Mouse (Mus musculus) heart, postnatal 36 days (tissue): ENCODE results near the gene Prep. TPM values are rescaled to one million over a fixed set of nuclear protein-coding genes. Genes with fewer than 3 reads are reported as not detected.
A peak's percentile ranks its signal among the peaks of the same experiment; 100 is the strongest.

Experiments
- DNase-seq, 2 experiments: peaks; one replicate each; pipeline ENCODE4 v3.0.0; 2021 to 2022
- intact Hi-C: fragments of 180-260 bp; cut with DNase I; formaldehyde crosslinking; loops from one replicate; pipeline ENCODE4 v1.15.1; 2025
- total RNA-seq, 2 experiments: library from RNA; stranded (reverse); gene quantifications; 2 replicates each; pipeline ENCODE4 v1.2.3; 2021

The Prep gene
- 10 to 100 TPM; 15.6 TPM for total RNA-seq

- peak; percentile 92 to 93 for DNase-seq
- intact Hi-C loops = loop anchor here (5.0 kb wide), 2 partner anchors 65 to 1525 kb away; partner anchors contain the start of gene 1700021F05Rik
These were observed at the start of gene Prep for GRCm38 (mm10) chr10:45066931-45067308. Gene Prep (plus strand): TSS chr10:45067203.

- intact Hi-C loops = no loop called here
- DNase-seq = no peak
These were observed 49.7 kb upstream of the Prep start for GRCm38 (mm10) chr10:45017352-45017751.

GRCm38 (mm10) chr10:45017851-45018250, 49.2 kb upstream of the Prep start:
- DNase-seq = no peak
- intact Hi-C loops = no loop called here

- intact Hi-C loops = no loop called here
- DNase-seq = no peak
These were observed 47.6 kb upstream of the Prep start for GRCm38 (mm10) chr10:45019418-45019817.

- DNase-seq = no peak
- intact Hi-C loops = no loop called here
These were observed 47.2 kb upstream of the Prep start for GRCm38 (mm10) chr10:45019849-45020248.

GRCm38 (mm10) chr10:45020291-45020690, 46.7 kb upstream of the Prep start:
- intact Hi-C loops = no loop called here
- DNase-seq = no peak

GRCm38 (mm10) chr10:45025184-45025583, 41.8 kb upstream of the Prep start:
- intact Hi-C loops = no loop called here
- no peak for DNase-seq

- intact Hi-C loops = no loop called here
- DNase-seq = no peak
These were observed 40.1 kb upstream of the Prep start for GRCm38 (mm10) chr10:45026935-45027334.

- DNase-seq = peak; percentile 73 to 82
- intact Hi-C loops = loop anchor here (1.0 to 5.0 kb wide), 5 partner anchors 518 to 1093 kb away; partner anchors contain the start of gene Prdm1
These were observed 21.6 kb upstream of the Prep start for GRCm38 (mm10) chr10:45045268-45045928.

- DNase-seq = no peak
- intact Hi-C loops = loop anchor here (5.0 kb wide), 2 partner anchors 521 to 1096 kb away; partner anchors contain the start of gene Prdm1
These were observed 18.8 kb upstream of the Prep start for GRCm38 (mm10) chr10:45048158-45048557.

GRCm38 (mm10) chr10:45048622-45049021, 18.4 kb upstream of the Prep start:
- intact Hi-C loops = loop anchor here (5.0 kb wide), 2 partner anchors 521 to 1096 kb away; partner anchors contain the start of gene Prdm1
- DNase-seq = peak; percentile 23 to 33

GRCm38 (mm10) chr10:45051125-45051744, 15.8 kb upstream of the Prep start:
- intact Hi-C loops = loop anchor here (1.0 kb wide), 1 partner anchor 322 kb away; no protein-coding TSS in a partner anchor
- DNase-seq = peak; percentile 73 to 81

GRCm38 (mm10) chr10:45058361-45058760, 8.6 kb upstream of the Prep start:
- intact Hi-C loops = no loop called here
- DNase-seq = no peak

GRCm38 (mm10) chr10:45060841-45061240, 6.2 kb upstream of the Prep start:
- intact Hi-C loops = no loop called here

GRCm38 (mm10) chr10:45066131-45066930, 672 bp upstream of the Prep start:
- intact Hi-C loops = loop anchor here (5.0 kb wide), 2 partner anchors 66 to 1524 kb away; partner anchors contain the start of gene 1700021F05Rik
- DNase-seq = no peak

More at GRCm38 (mm10) chr10:45060841-45061240, 6.2 kb upstream of the Prep start:
- no peak for DNase-seq

- intact Hi-C loops = loop anchor here (5.0 kb wide), 2 partner anchors 65 to 1525 kb away; partner anchors contain the start of gene 1700021F05Rik
- DNase-seq = no peak
These were observed 478 bp downstream of the Prep start for GRCm38 (mm10) chr10:45067436-45067925.

- DNase-seq = no peak
- intact Hi-C loops = loop anchor here (5.0 kb wide), 2 partner anchors 63 to 1527 kb away; partner anchors contain the start of gene 1700021F05Rik
These were observed 2.6 kb downstream of the Prep start for GRCm38 (mm10) chr10:45069557-45069956.

- intact Hi-C loops = no loop called here
- no peak for DNase-seq
These were observed 3.4 kb downstream of the Prep start for GRCm38 (mm10) chr10:45070362-45070761.

- intact Hi-C loops = no loop called here
These were observed 4.2 kb downstream of the Prep start for GRCm38 (mm10) chr10:45070929-45071813.

GRCm38 (mm10) chr10:45072339-45072738, 5.3 kb downstream of the Prep start:
- intact Hi-C loops = no loop called here
- DNase-seq = no peak

More at GRCm38 (mm10) chr10:45070929-45071813, 4.2 kb downstream of the Prep start:
- DNase-seq = no peak
